Mouse (Mus musculus) neural tube, embryonic 13.5 days (tissue): ENCODE measurements around the gene Cep295. TPM values are rescaled to one million over a fixed set of nuclear protein-coding genes. Genes with fewer than 3 reads are reported as not detected.

Experiments
- ATAC-seq: fragments of 200-750 bp; cut with Nextera tagmentation; 2 replicates; pipeline ENCODE4 v1.8.0; 2017; ENCODE audit warnings: low read depth, mild to moderate bottlenecking, moderate TSS enrichment, moderate library complexity
- H3K27ac ChIP-seq: fragments of 300-500 bp; sonication (generic); replicated peaks from 2 replicates; pipeline ENCODE4 v1.5.1; 2015; ENCODE audit warnings: moderate library complexity, mild to moderate bottlenecking, inconsistent platforms
- H3K27me3 ChIP-seq: fragments of 300-500 bp; sonication (generic); 2 replicates; pipeline ENCODE4 v1.6.1; 2015; ENCODE audit warnings: mild to moderate bottlenecking, inconsistent platforms
- H3K36me3 ChIP-seq: fragments of 300-500 bp; sonication (generic); 2 replicates; pipeline ENCODE4 v1.6.1; 2015; ENCODE audit warnings: mild to moderate bottlenecking, inconsistent platforms
- H3K4me1 ChIP-seq: fragments of 300-500 bp; sonication (generic); replicated peaks from 2 replicates; pipeline ENCODE4 v1.6.1; 2015; ENCODE audit warnings: inconsistent platforms
- H3K4me2 ChIP-seq: fragments of 300-500 bp; sonication (generic); 2 replicates; pipeline ENCODE4 v1.6.1; 2015; ENCODE audit warnings: inconsistent platforms, mild to moderate bottlenecking, moderate library complexity
- H3K4me3 ChIP-seq: fragments of 300-500 bp; sonication (generic); 2 replicates; pipeline ENCODE4 v1.5.1; 2015; ENCODE audit warnings: mild to moderate bottlenecking, inconsistent platforms
- H3K9ac ChIP-seq: fragments of 300-500 bp; sonication (generic); 2 replicates; pipeline ENCODE4 v1.6.1; 2015; ENCODE audit warnings: moderate library complexity, mild to moderate bottlenecking, inconsistent platforms
- H3K9me3 ChIP-seq: fragments of 300-500 bp; sonication (generic); 2 replicates; pipeline ENCODE4 v1.6.1; 2016; ENCODE audit warnings: inconsistent platforms
- WGBS: fragments of 180-500 bp; shearing (Covaris S2); methylation state at CpG from one replicate; pipeline ENCODE4 v1.1.7; 2015; 5-methylcytosine and 5-hydroxymethylcytosine counted together
- polyA plus RNA-seq: library from polyadenylated mRNA; unstranded; fragments of >200 nt; fragmentation: Nextera tagmentation; extraction: Ambion mirVana; gene quantifications from 2 replicates; pipeline ENCODE4 v1.2.1, GENCODE M21; 2015

Gene Cep295
- polyA plus RNA-seq = 13.7 and 13.9 TPM in 2 replicates

DNA sequence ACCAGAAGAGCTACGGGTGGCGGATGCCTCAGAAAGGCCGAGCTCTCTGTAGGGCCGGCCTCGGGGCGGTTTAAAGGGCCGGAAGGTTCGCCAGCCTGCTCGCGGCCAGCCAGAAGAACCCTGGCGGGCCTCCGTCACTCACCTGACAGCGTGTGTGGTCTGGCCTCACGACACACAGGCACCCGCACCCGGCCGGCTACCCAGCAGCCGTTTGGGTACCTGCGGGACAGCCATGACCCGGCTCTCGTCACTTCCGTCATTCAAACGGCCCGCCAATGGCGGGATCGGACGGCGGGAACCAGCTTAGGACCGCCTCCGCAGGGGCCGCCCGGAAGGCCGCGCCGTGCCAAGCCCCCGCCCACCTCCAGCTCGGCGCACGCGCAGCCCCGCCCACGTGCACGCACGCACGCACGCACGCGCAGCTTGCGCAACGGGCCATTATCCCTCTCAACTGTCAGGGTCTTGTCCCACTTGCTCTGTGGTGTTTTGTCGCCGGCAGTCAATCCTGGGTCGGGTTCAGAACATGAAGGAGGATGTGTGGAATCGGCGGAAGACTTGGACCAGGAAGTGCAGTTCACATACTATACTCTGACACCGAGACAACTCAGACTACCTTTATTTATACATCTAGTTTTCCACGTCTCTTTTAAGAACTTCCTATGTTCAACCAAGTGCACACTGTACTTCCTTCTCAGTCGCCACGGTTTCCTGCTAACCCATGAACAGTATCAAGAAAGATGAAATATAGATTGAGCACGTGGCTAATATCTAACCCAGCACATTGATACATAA is at the start of gene Cep295:
Gene Cep295 (minus strand): TSS at position 305 of the 792 bp plus-strand sequence.
- peaks cover 8% of the 10 kb centered on the region; the same call in 1 of the 2 replicates for H3K36me3 ChIP-seq
- WGBS = 3% methylated on average over 60 of the region's 60 CpGs

DNA sequence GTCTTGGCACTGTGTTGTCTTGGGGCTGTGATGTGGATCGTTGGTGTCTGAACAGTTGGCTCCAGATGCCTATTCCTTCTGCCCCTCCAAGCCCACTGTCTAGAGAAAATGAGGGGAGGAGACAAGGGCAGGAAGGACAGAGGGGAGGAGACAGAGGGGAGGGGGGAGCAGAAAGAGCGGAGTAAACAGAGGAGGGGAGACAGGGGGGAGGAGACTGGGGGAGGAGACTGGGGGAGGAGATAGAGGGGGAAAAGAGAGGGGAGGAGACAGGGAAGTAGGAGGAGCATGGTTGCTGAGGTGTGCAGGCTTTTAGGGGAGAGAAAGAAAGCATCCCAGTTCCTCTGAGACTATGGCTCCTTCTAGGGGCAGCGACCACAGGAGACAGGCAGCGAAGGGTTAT is 40.0 kb upstream of the Cep295 start:
- H3K27ac ChIP-seq = no peak overlapping the region
- no peak overlapping the region for H3K9ac ChIP-seq
- no peak overlapping the region for H3K4me3 ChIP-seq
- no peaks in the 10 kb centered on the region for H3K36me3 ChIP-seq
- WGBS = 71% methylated on average over 4 of the region's 4 CpGs
- H3K9me3 ChIP-seq = no peaks in the 10 kb centered on the region
- no peak overlapping the region for H3K4me2 ChIP-seq
- H3K27me3 ChIP-seq = no peaks in the 10 kb centered on the region
- ATAC-seq = no peak
- H3K4me1 ChIP-seq = no peaks in the 10 kb centered on the region

More for the DNA sequence above, at the start of gene Cep295:
- H3K4me3 ChIP-seq = peak within 1 kb of the TSS; percentile 75
- H3K27me3 ChIP-seq = 0 out of 2 replicates have a peak, but pooled peaks cover 19% of the 10 kb centered on the region
- H3K4me1 ChIP-seq = peaks cover 17% of the 10 kb centered on the region
- peak; percentile 100 for ATAC-seq
- H3K4me2 ChIP-seq = peak within 1 kb of the TSS; percentile 83
- H3K9ac ChIP-seq = peak within 1 kb of the TSS; percentile 82
- peak within 1 kb of the TSS; percentile 82 for H3K27ac ChIP-seq
- no peaks in the 10 kb centered on the region for H3K9me3 ChIP-seq

DNA sequence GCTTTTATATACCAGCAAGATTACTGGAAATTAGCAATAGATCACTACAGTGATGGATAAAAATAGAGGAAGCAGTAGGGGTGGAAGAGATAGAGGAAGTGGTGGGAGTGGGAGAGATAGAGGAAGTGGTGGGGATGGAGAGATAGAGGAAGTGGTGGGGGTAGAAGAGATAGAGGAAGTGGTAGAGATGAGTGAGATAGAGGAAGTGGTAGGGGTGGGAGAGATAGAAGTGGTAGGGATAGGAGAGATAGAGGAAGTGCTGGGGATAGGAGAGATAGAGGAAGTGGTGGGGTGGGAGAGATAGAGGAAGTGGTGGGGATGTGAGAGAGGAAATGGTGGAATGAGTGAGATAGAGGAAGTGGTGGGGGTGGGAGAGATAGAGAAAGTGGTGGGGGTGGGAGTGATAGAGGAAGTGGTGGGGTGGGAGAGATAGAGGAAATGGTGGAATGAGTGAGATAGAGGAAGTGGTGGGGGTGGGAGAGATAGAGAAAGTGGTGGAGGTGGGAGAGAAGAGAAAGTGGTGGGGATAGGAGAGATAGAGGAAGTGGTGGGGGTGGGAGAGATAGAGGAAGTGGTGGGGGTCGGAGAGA is 37.9 kb upstream of the Cep295 start:
- Histone ChIP-seq H3K27ac (no peak overlapping the region), H3K9me3 (no peaks in the 10 kb centered on the region), H3K4me1 (no peaks in the 10 kb centered on the region), H3K27me3 (no peaks in the 10 kb centered on the region), H3K4me3 (no peak overlapping the region), H3K36me3 (no peaks in the 10 kb centered on the region), H3K4me2 (no peak overlapping the region), H3K9ac (no peak overlapping the region)
- 75% methylated on average over 1 of the region's 1 CpGs for WGBS
- ATAC-seq = no peak

DNA sequence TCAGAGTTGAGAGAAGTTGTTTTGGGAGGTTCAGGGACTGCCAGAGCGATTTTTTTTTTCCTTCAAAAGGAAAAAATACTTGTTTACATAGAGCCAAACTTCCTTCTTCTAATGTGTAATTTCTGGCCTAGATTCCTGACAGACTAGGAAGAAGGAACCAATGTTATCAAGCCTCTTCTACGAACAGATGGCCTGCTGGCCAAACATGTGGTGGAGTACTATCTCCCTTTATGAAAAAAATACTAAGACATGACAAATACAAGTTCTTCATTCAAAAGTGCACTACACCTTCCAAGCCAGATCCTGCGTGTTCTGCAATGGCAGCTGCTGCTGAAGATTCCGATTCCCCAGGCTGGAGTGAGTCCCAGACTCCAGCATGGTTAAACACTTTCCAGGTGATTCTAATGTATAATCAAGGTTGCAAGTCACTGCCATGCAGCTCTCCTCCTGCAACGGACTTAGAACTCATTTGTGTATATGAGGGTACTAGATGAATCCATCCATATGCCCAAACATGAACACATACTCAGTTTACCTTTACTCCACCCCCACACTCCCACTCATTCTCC is 29.6 kb upstream of the Cep295 start:
- no peaks in the 10 kb centered on the region for H3K36me3 ChIP-seq
- no peak overlapping the region for H3K4me2 ChIP-seq
- ATAC-seq = no peak
- no peak overlapping the region for H3K27ac ChIP-seq
- 86% methylated on average over 5 of the region's 5 CpGs for WGBS
- no peaks in the 10 kb centered on the region for H3K27me3 ChIP-seq
- H3K4me1 ChIP-seq = no peaks in the 10 kb centered on the region
- H3K9ac ChIP-seq = no peak overlapping the region
- H3K9me3 ChIP-seq = no peaks in the 10 kb centered on the region
- no peak overlapping the region for H3K4me3 ChIP-seq

DNA sequence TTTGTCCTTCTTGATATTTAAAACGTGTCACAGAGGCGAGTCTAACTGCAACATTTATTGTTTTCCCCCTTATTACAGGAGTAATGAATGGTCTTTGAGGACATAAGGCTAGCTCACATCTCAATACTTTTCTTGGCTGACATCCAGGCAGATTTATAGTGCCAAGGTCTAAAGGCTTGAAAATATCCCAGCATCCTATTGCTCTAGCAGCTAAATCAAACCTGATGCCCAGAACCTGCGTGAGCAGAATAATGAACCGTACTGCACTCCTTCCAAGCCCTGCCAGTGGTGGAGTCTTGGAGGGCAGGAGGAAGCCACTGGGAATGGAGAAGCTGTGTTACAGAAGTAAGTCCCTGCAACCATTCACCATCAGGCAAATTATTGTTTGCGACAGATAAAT is 26.7 kb upstream of the Cep295 start:
- no peak overlapping the region for H3K4me2 ChIP-seq
- H3K4me1 ChIP-seq = no peaks in the 10 kb centered on the region
- WGBS = 65% methylated on average over 5 of the region's 5 CpGs
- no peaks in the 10 kb centered on the region for H3K36me3 ChIP-seq
- no peak overlapping the region for H3K27ac ChIP-seq
- no peak overlapping the region for H3K9ac ChIP-seq
- H3K9me3 ChIP-seq = no peaks in the 10 kb centered on the region
- peak; percentile 50 for ATAC-seq
- H3K4me3 ChIP-seq = no peak overlapping the region
- H3K27me3 ChIP-seq = no peaks in the 10 kb centered on the region

DNA sequence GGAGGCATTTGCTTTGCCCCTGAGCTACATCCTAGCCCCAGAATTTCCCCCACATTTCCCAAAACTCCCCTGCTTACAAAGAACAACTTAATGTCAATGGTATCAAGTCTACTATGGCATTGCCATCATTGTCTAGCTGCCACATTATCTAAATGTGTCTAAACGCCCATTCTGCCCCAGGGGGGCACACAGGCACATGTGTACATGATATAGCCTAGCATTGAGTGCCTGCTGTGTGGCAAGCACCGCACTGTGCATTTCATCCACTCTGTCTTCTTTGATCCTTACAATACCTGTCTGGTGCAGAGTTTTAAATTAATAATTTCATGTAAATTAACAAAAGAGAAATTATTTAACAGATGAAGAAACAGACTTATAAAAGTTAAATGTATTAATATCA is 8.7 kb upstream of the Cep295 start:
- WGBS = 59% methylated on average over 2 of the region's 2 CpGs
- no peak overlapping the region for H3K4me3 ChIP-seq
- H3K27me3 ChIP-seq = 0 out of 2 replicates have a peak, but pooled peaks cover under 1% of the 10 kb centered on the region
- H3K9ac ChIP-seq = no peak overlapping the region
- no peaks in the 10 kb centered on the region for H3K36me3 ChIP-seq
- H3K9me3 ChIP-seq = no peaks in the 10 kb centered on the region
- no peak for ATAC-seq
- no peaks in the 10 kb centered on the region for H3K4me1 ChIP-seq
- H3K4me2 ChIP-seq = no peak overlapping the region
- no peak overlapping the region for H3K27ac ChIP-seq

DNA sequence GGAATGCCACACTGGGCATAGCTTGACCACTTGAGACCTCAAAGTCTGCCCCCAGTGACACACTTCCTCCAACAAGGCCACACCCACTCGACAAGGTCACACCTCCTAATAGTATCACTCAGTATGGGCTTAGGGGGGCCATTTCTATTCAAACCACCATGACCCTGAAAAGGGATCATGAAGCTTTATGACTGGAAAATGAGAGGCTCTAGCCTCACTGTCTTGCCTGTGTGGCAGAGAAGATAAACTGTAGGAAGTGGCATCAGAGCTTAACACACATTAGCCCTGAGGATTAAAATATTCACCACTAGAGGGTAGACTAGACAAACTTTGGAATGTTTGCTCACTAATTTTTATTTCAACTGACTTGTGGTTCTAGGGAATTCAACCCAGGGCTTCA is 8.3 kb upstream of the Cep295 start:
- H3K27me3 ChIP-seq = 0 out of 2 replicates have a peak, but pooled peaks cover 4% of the 10 kb centered on the region
- H3K36me3 ChIP-seq = no peaks in the 10 kb centered on the region
- no peaks in the 10 kb centered on the region for H3K4me1 ChIP-seq
- no peak for ATAC-seq
- no peak overlapping the region for H3K9ac ChIP-seq
- WGBS = 92% methylated on average over 1 of the region's 1 CpGs
- H3K27ac ChIP-seq = no peak overlapping the region
- H3K4me3 ChIP-seq = no peak overlapping the region
- H3K9me3 ChIP-seq = no peaks in the 10 kb centered on the region
- H3K4me2 ChIP-seq = no peak overlapping the region

DNA sequence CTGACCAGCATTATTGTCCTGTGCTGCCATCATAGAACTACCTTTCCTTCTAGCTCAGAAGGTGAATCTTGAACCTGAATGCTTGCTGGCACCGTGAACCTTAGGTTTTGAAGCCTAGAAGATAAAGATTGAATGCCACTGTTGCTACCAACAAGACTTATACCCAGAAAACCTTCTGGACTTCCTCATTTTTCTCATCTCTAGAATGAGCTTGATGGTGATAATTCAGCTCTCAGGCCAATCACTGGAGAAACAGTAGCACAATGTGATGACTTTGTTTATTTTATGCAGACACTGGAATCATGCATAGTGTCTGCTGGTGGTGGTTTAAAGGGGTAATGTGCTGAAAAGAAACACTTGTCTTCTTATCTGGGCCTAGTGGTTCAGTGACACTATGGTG is 7.3 kb upstream of the Cep295 start:
- no peak overlapping the region for H3K4me3 ChIP-seq
- WGBS = 71% methylated on average over 1 of the region's 1 CpGs
- no peak for ATAC-seq

DNA sequence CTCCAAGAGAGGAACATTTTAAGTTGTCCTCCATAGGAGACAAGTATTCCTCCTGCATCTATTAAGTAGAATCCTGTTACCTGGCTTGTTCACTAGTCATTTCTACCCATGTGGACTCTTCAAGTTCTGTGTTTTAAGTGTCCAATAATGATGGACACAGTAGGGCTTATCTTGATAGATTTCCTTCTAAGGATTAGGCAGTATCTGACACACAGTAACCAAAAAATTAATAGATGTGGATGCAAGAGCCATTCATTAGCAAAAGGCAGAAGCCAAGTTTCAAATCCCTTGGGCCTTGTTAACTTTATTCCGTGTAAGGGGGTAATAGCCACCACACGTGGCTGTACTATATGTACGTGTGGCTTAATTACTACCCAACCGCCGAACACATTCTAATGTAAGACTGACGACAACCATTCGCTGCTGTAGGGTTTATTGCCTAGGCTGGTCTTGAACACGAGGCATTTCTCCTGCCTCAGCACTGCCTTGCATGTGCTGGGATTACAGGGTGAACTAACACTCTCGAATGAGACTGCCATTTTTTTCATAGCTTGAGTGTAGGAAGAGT is 588 bp downstream of the Cep295 start:
- peak overlapping the region; percentile 82 for H3K27ac ChIP-seq
- peak overlapping the region; percentile 83 for H3K4me2 ChIP-seq
- H3K4me3 ChIP-seq = peak overlapping the region; percentile 75
- H3K9ac ChIP-seq = peak overlapping the region; percentile 82
- H3K36me3 ChIP-seq = peaks cover 13% of the 10 kb centered on the region
- peak; percentile 73; the same call in 1 of the 2 replicates for ATAC-seq
- under 1% methylated on average over 9 of the region's 9 CpGs for WGBS
- peaks cover 17% of the 10 kb centered on the region for H3K4me1 ChIP-seq
- H3K27me3 ChIP-seq = 0 out of 2 replicates have a peak, but pooled peaks cover 19% of the 10 kb centered on the region
- no peaks in the 10 kb centered on the region for H3K9me3 ChIP-seq

More for the DNA sequence above, 7.3 kb upstream of the Cep295 start:
- 0 out of 2 replicates have a peak, but pooled peaks cover 12% of the 10 kb centered on the region for H3K27me3 ChIP-seq
- H3K27ac ChIP-seq = no peak overlapping the region
- no peak overlapping the region for H3K4me2 ChIP-seq
- H3K36me3 ChIP-seq = no peaks in the 10 kb centered on the region
- H3K9me3 ChIP-seq = no peaks in the 10 kb centered on the region
- H3K4me1 ChIP-seq = no peaks in the 10 kb centered on the region
- H3K9ac ChIP-seq = no peak overlapping the region

DNA sequence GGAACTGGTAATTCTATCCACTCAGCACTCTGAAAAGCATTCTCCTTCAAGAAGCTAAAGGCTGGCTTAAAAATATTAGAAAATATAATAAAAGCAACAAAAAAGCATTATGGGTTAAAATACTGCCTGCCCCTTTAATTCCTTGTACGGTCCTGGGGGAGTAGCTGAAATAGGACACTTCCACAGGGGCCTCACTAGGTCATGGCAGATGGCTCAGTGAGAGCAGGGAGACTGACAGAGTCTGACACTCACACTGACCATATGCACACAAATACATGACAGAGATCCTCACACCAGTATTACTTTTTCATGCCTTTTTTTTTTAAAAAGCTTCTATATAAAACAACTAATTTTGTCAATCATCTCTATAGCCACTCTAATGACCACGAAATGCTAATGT is 7.7 kb downstream of the Cep295 start:
- 69% methylated on average over 2 of the region's 2 CpGs for WGBS
- no peak overlapping the region for H3K4me3 ChIP-seq
- H3K4me1 ChIP-seq = no peaks in the 10 kb centered on the region
- H3K9me3 ChIP-seq = no peaks in the 10 kb centered on the region
- ATAC-seq = no peak
- no peak overlapping the region for H3K9ac ChIP-seq
- H3K27me3 ChIP-seq = no peaks in the 10 kb centered on the region
- H3K36me3 ChIP-seq = peaks cover 66% of the 10 kb centered on the region
- H3K27ac ChIP-seq = no peak overlapping the region
- H3K4me2 ChIP-seq = no peak overlapping the region

DNA sequence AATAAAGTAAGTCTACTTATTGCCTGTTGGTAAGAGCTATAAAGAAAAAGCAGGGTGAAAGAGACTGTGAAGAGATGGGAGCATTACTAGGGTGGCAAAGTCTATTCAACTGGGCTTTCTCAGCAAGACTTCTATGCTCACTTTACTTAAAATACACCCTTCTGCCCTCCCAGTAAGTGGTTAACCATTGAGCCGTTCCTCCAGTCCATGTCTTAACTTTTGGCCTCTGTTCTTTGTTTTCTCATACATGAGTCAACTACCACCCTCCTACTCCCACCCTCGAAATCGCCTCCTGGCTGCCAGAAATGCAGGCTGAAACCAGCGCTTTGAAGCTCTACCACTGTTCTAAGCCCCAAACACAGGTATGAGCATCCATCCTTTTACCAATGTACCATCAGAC is 19.8 kb downstream of the Cep295 start:
- ATAC-seq = no peak
- 92% methylated on average over 4 of the region's 4 CpGs for WGBS
- peaks cover 82% of the 10 kb centered on the region for H3K36me3 ChIP-seq
- no peak overlapping the region for H3K4me3 ChIP-seq
- no peak overlapping the region for H3K9ac ChIP-seq
- H3K4me1 ChIP-seq = no peaks in the 10 kb centered on the region
- no peaks in the 10 kb centered on the region for H3K27me3 ChIP-seq
- H3K9me3 ChIP-seq = no peaks in the 10 kb centered on the region
- no peak overlapping the region for H3K27ac ChIP-seq
- no peak overlapping the region for H3K4me2 ChIP-seq

DNA sequence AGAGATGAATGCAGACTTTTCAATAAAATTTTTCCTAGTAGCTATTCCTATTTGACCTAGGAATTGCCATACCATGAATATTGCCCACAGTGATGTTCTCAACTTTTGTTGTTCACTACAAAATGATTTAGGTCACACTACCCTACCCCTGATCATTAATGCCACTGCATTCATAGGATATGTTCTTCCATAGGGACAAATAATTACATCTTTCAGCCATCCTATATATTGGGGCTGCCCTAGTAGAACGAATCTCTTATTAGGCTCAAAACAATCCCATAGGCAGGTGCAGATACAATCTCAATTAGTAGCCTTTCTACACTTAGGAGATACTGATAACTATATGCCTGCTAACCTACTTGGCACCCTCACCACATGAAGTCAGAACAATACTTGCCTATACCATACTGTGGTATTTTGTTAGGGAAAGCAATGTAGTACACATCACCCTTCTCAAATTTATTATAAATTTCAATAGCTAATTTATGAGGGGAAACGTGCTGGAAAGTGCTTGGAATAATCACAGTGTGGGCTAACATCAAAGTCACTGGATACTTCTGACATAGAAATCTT is 39.3 kb downstream of the Cep295 start:
- Histone ChIP-seq H3K4me2 (no peak overlapping the region), H3K27ac (no peak overlapping the region), H3K9me3 (no peaks in the 10 kb centered on the region), H3K27me3 (no peaks in the 10 kb centered on the region), H3K4me1 (no peaks in the 10 kb centered on the region), H3K36me3 (peaks cover 73% of the 10 kb centered on the region), H3K9ac (no peak overlapping the region), H3K4me3 (no peak overlapping the region)
- ATAC-seq = no peak
- 82% methylated on average over 2 of the region's 2 CpGs for WGBS
